Mouse (Mus musculus) monocyte, adult 5-6 weeks (primary cell): Measurements from ENCODE around the gene Clec4a1. TPM values are rescaled to one million over a fixed set of nuclear protein-coding genes. Genes with fewer than 3 reads are reported as not detected.
A peak's percentile ranks its signal among the peaks of the same experiment; 100 is the strongest.

Experiments used
- ATAC-seq: fragments of 153-309, 156-312 bp; replicated peaks from 2 replicates; pipeline ENCODE4 v1.8.0; 2017; ENCODE audit warnings: mild to moderate bottlenecking; ENCODE audit not compliant: low TSS enrichment, insufficient number of reproducible peaks, severe bottlenecking, poor library complexity, low FRiP score
- total RNA-seq: library from RNA; stranded (forward); fragments of 200-1000, 200-491, 200-594 nt; gene quantifications from 3 replicates; pipeline ENCODE4 v1.2.3, GENCODE M21; 2017

Clec4a1 gene
- 202 to 205 TPM (median 202 TPM) in 3 replicates for total RNA-seq

- peak; percentile 81 for ATAC-seq
Measured at GRCm38 (mm10) chr6:122921451-122921850, at the start of gene Clec4a1. TSS of gene Clec4a1 (plus strand) at chr6:122921848.

GRCm38 (mm10) chr6:122872800-122873199 is 48.8 kb upstream of the Clec4a1 start:
- peak; percentile 81 for ATAC-seq

- ATAC-seq, result peak; percentile 79
Measured at GRCm38 (mm10) chr6:122873871-122874719, 47.6 kb upstream of the Clec4a1 start, which contains the start of gene Necap1. TSS of gene Necap1 (plus strand) at chr6:122874474.

GRCm38 (mm10) chr6:122874720-122875389 is 46.8 kb upstream of the Clec4a1 start:
- no peak for ATAC-seq

- no peak for ATAC-seq
Measured at GRCm38 (mm10) chr6:122879141-122879735, 42.4 kb upstream of the Clec4a1 start.

- ATAC-seq, result no peak
Measured at GRCm38 (mm10) chr6:122879781-122880505, 41.7 kb upstream of the Clec4a1 start.

- ATAC-seq, result no peak
Measured at GRCm38 (mm10) chr6:122881287-122881686, 40.4 kb upstream of the Clec4a1 start.

GRCm38 (mm10) chr6:122883603-122884002 is 38.0 kb upstream of the Clec4a1 start:
- no peak for ATAC-seq

- ATAC-seq, result no peak
Measured at GRCm38 (mm10) chr6:122889599-122889998, 32.0 kb upstream of the Clec4a1 start.

- ATAC-seq, result peak; percentile 83
Measured at GRCm38 (mm10) chr6:122892442-122893049, 29.1 kb upstream of the Clec4a1 start.

GRCm38 (mm10) chr6:122919922-122920321 is 1.7 kb upstream of the Clec4a1 start:
- no peak for ATAC-seq

- ATAC-seq, result peak; percentile 60
Measured at GRCm38 (mm10) chr6:122934845-122935244, 13.2 kb downstream of the Clec4a1 start.

GRCm38 (mm10) chr6:122939618-122940017 is 18.0 kb downstream of the Clec4a1 start:
- peak; percentile 86 for ATAC-seq

- peak; percentile 86 for ATAC-seq
Measured at GRCm38 (mm10) chr6:122946760-122947159, 25.1 kb downstream of the Clec4a1 start.

- peak; percentile 93 for ATAC-seq
Measured at GRCm38 (mm10) chr6:122952401-122952800, 30.8 kb downstream of the Clec4a1 start, which contains the start of gene Clec4a3. TSS of gene Clec4a3 (plus strand) at chr6:122952515.

- no peak for ATAC-seq
Measured at GRCm38 (mm10) chr6:122964562-122964961, 42.9 kb downstream of the Clec4a1 start.

GRCm38 (mm10) chr6:122969048-122969447 is 47.4 kb downstream of the Clec4a1 start:
- peak; percentile 55 for ATAC-seq
